Mouse (Mus musculus) lung, postnatal 0 days (tissue): Measurements from ENCODE around the gene Aoc2.

Experiments
- CTCF ChIP-seq: IDR thresholded peaks from 2 replicates; pipeline ENCODE4 v1.5.1; 2016; ENCODE audit warnings: antibody characterized with exemption, mild to moderate bottlenecking
- EP300 ChIP-seq: IDR thresholded peaks from 2 replicates; pipeline ENCODE4 v1.6.1; 2016; ENCODE audit warnings: antibody characterized with exemption, mild to moderate bottlenecking, control low read depth

GRCm38 (mm10) chr11:101311083-101311482 lies 13.8 kb upstream of the Aoc2 start:
- no peak for TF ChIP-seq CTCF
- TF ChIP-seq EP300 = no peak
